In genomic region chr5:149428347-149428746, GRCm38 (mm10) we compare ENCODE assay signal across 8 mouse cellular contexts. TPM values are rescaled to one million over a fixed set of nuclear protein-coding genes. Genes with fewer than 3 reads are reported as not detected.
A peak's percentile ranks its signal among the peaks of the same experiment; 100 is the strongest.
DNase-seq lines count a peak whose midpoint lies in the region; ATAC-seq and TF ChIP-seq lines count a peak whose summit lies in the region.

No protein-coding gene starts in this region.

- TF ChIP-seq POLR2A in cerebellum, adult 2 months (IDR thresholded peaks at IDR 0.05; ENCODE audit: borderline replicate concordance, insufficient read depth, low read length): no peak

- ATAC-seq in kidney, embryonic 14.5 days (ENCODE audit: low FRiP score, low TSS enrichment): peak; percentile 72
- ATAC-seq in midbrain, embryonic 14.5 days (ENCODE audit: low FRiP score, low TSS enrichment): peak; percentile 85; the same call in 1 of the 2 replicates

- no peak overlapping the region for H3K4me3 ChIP-seq in kidney, embryonic 14.5 days (ENCODE audit: low read length)
- H3K4me3 ChIP-seq in midbrain, embryonic 14.5 days (replicated peaks; ENCODE audit: low read depth, low read length): no peak overlapping the region
- no peak overlapping the region for H3K4me3 ChIP-seq in cerebellum, adult 2 months (replicated peaks; ENCODE audit: insufficient read depth, low read depth, low read length)

- TF ChIP-seq CTCF in cerebellum, adult 2 months (IDR thresholded peaks at IDR 0.05; ENCODE audit: borderline replicate concordance, insufficient read depth, low read depth, low read length): no peak

- DNase-seq in kidney, postnatal 36 days: no peak
- DNase-seq in embryo, embryonic 11 days: peak; percentile 79
- peak; percentile 73 for DNase-seq in induced T-regulatory cell, adult 2 months (ENCODE audit: low read depth)
- peak; percentile 73 for DNase-seq in midbrain, embryonic 14.5 days
- DNase-seq in thymus, postnatal 25 days: peak; percentile 82
- no peak for DNase-seq in cerebellum, adult 2 months
- DNase-seq in kidney, adult 11 months: no peak

- H3K27ac ChIP-seq in kidney, embryonic 14.5 days (ENCODE audit: low read depth, low read length): peak overlapping the region; percentile 33; the same call in 1 of the 2 replicates
- peak overlapping the region; percentile 77 for H3K27ac ChIP-seq in midbrain, embryonic 14.5 days (replicated peaks; ENCODE audit: low read depth, low read length)
- H3K27ac ChIP-seq in cerebellum, adult 2 months (ENCODE audit: insufficient read depth, low read length): no peak overlapping the region

- no peak overlapping the region for H3K4me2 ChIP-seq in kidney, embryonic 14.5 days (replicated peaks; ENCODE audit: low read depth, low read length)
- H3K4me2 ChIP-seq in midbrain, embryonic 14.5 days (ENCODE audit: low read length): 0 out of 2 replicates have a peak overlapping the region, but pooled peaks have one; percentile 6

- H3K27me3 ChIP-seq in kidney, embryonic 14.5 days (ENCODE audit: control insufficient read depth, insufficient read depth, low read length): no peaks in the 10 kb centered on the region
- no peaks in the 10 kb centered on the region for H3K27me3 ChIP-seq in midbrain, embryonic 14.5 days (ENCODE audit: control insufficient read depth, insufficient read depth, low read length)
- H3K27me3 ChIP-seq in cerebellum, adult 2 months (ENCODE audit: control insufficient read depth, insufficient read depth, low read length): no peaks in the 10 kb centered on the region

- no peaks in the 10 kb centered on the region for H3K36me3 ChIP-seq in kidney, embryonic 14.5 days (ENCODE audit: control insufficient read depth, insufficient read depth, low read length)
- no peaks in the 10 kb centered on the region for H3K36me3 ChIP-seq in midbrain, embryonic 14.5 days (ENCODE audit: control insufficient read depth, insufficient read depth, low read length)

- no peak overlapping the region for H3K9ac ChIP-seq in kidney, embryonic 14.5 days (ENCODE audit: low read depth, low read length)
- H3K9ac ChIP-seq in midbrain, embryonic 14.5 days (replicated peaks; ENCODE audit: low read length): no peak overlapping the region

- 12% methylated on average over 6 of the region's 6 CpGs for WGBS in kidney, embryonic 14.5 days
- WGBS in midbrain, embryonic 14.5 days: 4% methylated on average over 6 of the region's 6 CpGs
- WGBS in cerebellum, adult 2 months: 29% methylated on average over 6 of the region's 6 CpGs

- peaks cover 10% of the 10 kb centered on the region for H3K4me1 ChIP-seq in kidney, embryonic 14.5 days (ENCODE audit: control insufficient read depth, insufficient read depth, low read length)
- peaks cover 16% of the 10 kb centered on the region; the same call in 1 of the 2 replicates for H3K4me1 ChIP-seq in midbrain, embryonic 14.5 days (ENCODE audit: control insufficient read depth, insufficient read depth, low read length)
- H3K4me1 ChIP-seq in cerebellum, adult 2 months (ENCODE audit: control insufficient read depth, insufficient read depth, low read length): peaks cover 8% of the 10 kb centered on the region

- no peaks in the 10 kb centered on the region for H3K9me3 ChIP-seq in kidney, embryonic 14.5 days (ENCODE audit: control insufficient read depth, low read length)
- no peaks in the 10 kb centered on the region for H3K9me3 ChIP-seq in midbrain, embryonic 14.5 days (ENCODE audit: control insufficient read depth, low read length)

RNA-seq across cellular contexts. Expression of gene Tex26, which starts 11.1 kb away (rescaled TPM):
- 0.19 and 0.26 TPM in 2 replicates for polyA plus RNA-seq in kidney, embryonic 14.5 days (2014; fragmentation: Nextera tagmentation; extraction: Ambion mirVana)
- polyA plus RNA-seq in midbrain, embryonic 14.5 days (2014; fragmentation: Nextera tagmentation; extraction: Ambion mirVana): 0.81 and 1.00 TPM in 2 replicates
- 0.30 and 0.34 TPM in 2 replicates for polyA plus RNA-seq in cerebellum, adult 2 months (2012; rRNA removed)

RNA-seq across cellular contexts. Expression of gene Medag, which starts 16.8 kb away (rescaled TPM):
- polyA plus RNA-seq in kidney, embryonic 14.5 days (2014; fragmentation: Nextera tagmentation; extraction: Ambion mirVana): 0.18 TPM in 1 of 2 replicates, not detected in the other
- 5.9 TPM in 2 replicates for polyA plus RNA-seq in midbrain, embryonic 14.5 days (2014; fragmentation: Nextera tagmentation; extraction: Ambion mirVana)
- 14.2 and 14.7 TPM in 2 replicates for polyA plus RNA-seq in cerebellum, adult 2 months (2012; rRNA removed)

Comparison
In these comparisons a context has a peak if more than half of its experiments do, and no peak if none do; other contexts are left out.
1. DNase-seq: peak in embryo, embryonic 11 days (single experiment), induced T-regulatory cell, adult 2 months (single experiment), midbrain, embryonic 14.5 days (single experiment) and thymus, postnatal 25 days (single experiment); none in kidney, postnatal 36 days (0 of 2), cerebellum, adult 2 months (0 of 2) and kidney, adult 11 months (single experiment).